ENCODE assay signal across 7 mouse cellular contexts in genomic region chr8:123318467-123318911, GRCm38 (mm10). TPM values are rescaled to one million over a fixed set of nuclear protein-coding genes. Genes with fewer than 3 reads are reported as not detected.
DNase-seq lines count a peak whose midpoint lies in the region; ATAC-seq lines count a peak whose summit lies in the region.

Gene Fanca (minus strand): TSS chr8:123318576.

- under 1% methylated on average over 24 of the region's 24 CpGs for WGBS in intestine, embryonic 15.5 days
- under 1% methylated on average over 24 of the region's 24 CpGs for WGBS in midbrain, embryonic 10.5 days

- H3K4me2 ChIP-seq in intestine, embryonic 15.5 days (replicated peaks): peak within 1 kb of the TSS; percentile 79

- H3K9ac ChIP-seq in intestine, embryonic 15.5 days: peak within 1 kb of the TSS; percentile 48

- H3K27ac ChIP-seq in intestine, embryonic 15.5 days: no peak within 1 kb of the TSS; the same call in 1 of the 2 replicates
- H3K27ac ChIP-seq in midbrain, embryonic 10.5 days (replicated peaks): peak within 1 kb of the TSS; percentile 88

- peaks cover 14% of the 10 kb centered on the region for H3K4me1 ChIP-seq in intestine, embryonic 15.5 days (replicated peaks)
- H3K4me1 ChIP-seq in midbrain, embryonic 10.5 days: peaks cover 23% of the 10 kb centered on the region

- ATAC-seq in intestine, embryonic 15.5 days: peak; percentile 100

- no peaks in the 10 kb centered on the region for H3K9me3 ChIP-seq in intestine, embryonic 15.5 days
- no peaks in the 10 kb centered on the region for H3K9me3 ChIP-seq in midbrain, embryonic 10.5 days (replicated peaks)

- intact Hi-C loops in gastrocnemius, postnatal 36 days (cut with DNase I): no loop called here
- intact Hi-C loops in left cerebral cortex, postnatal 25 days (cut with DNase I): loop anchor here (2.0 kb wide), 1 partner anchor 42 kb away; no protein-coding TSS in a partner anchor

- peak; percentile 96 for DNase-seq in adrenal gland, adult 2 months
- peak; percentile 91 for DNase-seq in embryo, embryonic 11.5 days (ENCODE audit: low read depth, low spot score)
- DNase-seq in gastrocnemius, postnatal 36 days: peak; percentile 82 to 89
- DNase-seq in left cerebral cortex, postnatal 25 days (ENCODE audit: low spot score in 2 of 2): peak; percentile 90 to 94
- peak; percentile 97 for DNase-seq in midbrain, embryonic 10.5 days (ENCODE audit: low spot score)
- peak; percentile 87 for DNase-seq in right cerebral cortex, postnatal 4 days

- H3K4me3 ChIP-seq in intestine, embryonic 15.5 days (replicated peaks): peak within 1 kb of the TSS; percentile 53
- H3K4me3 ChIP-seq in midbrain, embryonic 10.5 days: peak within 1 kb of the TSS; percentile 78

- no peaks in the 10 kb centered on the region for H3K27me3 ChIP-seq in intestine, embryonic 15.5 days (replicated peaks)
- H3K27me3 ChIP-seq in midbrain, embryonic 10.5 days (ENCODE audit: low read depth, poor library complexity, severe bottlenecking): no peaks in the 10 kb centered on the region

- H3K36me3 ChIP-seq in intestine, embryonic 15.5 days: no peaks in the 10 kb centered on the region
- peaks cover 11% of the 10 kb centered on the region for H3K36me3 ChIP-seq in midbrain, embryonic 10.5 days

RNA-seq across cellular contexts. Expression of gene Fanca, which starts in this region (rescaled TPM):
- total RNA-seq in adrenal gland, adult 2 months (2021): 1 to 10 TPM; 3.6 to 7.2 TPM
- 8.1 and 10.2 TPM in 2 replicates for polyA plus RNA-seq in adrenal gland, adult 2 months (2012; rRNA removed)
- total RNA-seq in gastrocnemius, postnatal 36 days (2021): under 1 TPM; 0.28 to 0.42 TPM
- 19.5 and 21.8 TPM in 2 replicates for polyA plus RNA-seq in intestine, embryonic 15.5 days (2015; fragmentation: Nextera tagmentation; extraction: Ambion mirVana)
- 1 to 10 TPM; 3.2 to 3.4 TPM for total RNA-seq in left cerebral cortex, postnatal 25 days (2021)
- 40.4 and 45.3 TPM in 2 replicates for polyA plus RNA-seq in midbrain, embryonic 10.5 days (2016; fragmentation: Nextera tagmentation; extraction: Ambion mirVana)

Comparison
In these comparisons a context has a peak if more than half of its experiments do, and no peak if none do; other contexts are left out.
1. Peak in DNase-seq in gastrocnemius, postnatal 36 days; RNA of the gene not detected or under 1 TPM.